8 mouse cellular contexts compared by ENCODE assay signal in the genomic region with DNA sequence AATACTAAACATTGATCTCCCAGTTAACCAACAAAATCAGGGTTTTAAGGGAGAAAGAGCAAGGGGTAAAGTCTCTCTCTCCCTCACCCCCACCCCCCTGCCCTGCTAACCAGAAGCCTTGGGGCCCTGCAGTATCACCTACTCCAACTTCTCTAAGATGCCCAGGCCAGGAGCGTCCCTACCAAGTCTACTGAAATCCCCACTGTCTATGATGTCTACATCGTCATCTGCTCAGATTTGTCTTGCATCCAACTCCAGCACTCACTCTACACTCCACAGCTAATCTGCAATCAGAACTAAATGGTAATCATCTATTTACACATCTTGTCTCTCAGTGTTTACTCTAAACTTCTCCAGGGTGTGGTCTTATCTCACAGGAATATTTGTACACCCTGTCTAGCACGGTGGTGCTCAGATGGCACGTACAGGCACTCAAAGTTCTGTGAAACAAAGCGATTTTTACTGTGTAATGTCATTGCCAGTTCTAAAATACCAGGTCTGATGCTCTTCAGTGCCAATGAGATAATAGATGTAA. TPM values are rescaled to one million over a fixed set of nuclear protein-coding genes. Genes with fewer than 3 reads are reported as not detected.
DNase-seq lines count a peak whose midpoint lies in the region; ATAC-seq and TF ChIP-seq lines count a peak whose summit lies in the region.

No protein-coding gene starts in this region.

- peak overlapping the region; percentile 99 for H3K27ac ChIP-seq in gastrocnemius, adult 2 months
- H3K27ac ChIP-seq in heart, embryonic 14.5 days (replicated peaks in 1 of 2; ENCODE audit: control insufficient read depth in 1 of 2, insufficient read depth in 1 of 2, low read depth in 2 of 2, low read length in 2 of 2) = peak overlapping the region; percentile 94 to 95; a peak in 2 of 4 replicates
- H3K27ac ChIP-seq in liver, embryonic 15.5 days (replicated peaks) = peak overlapping the region; percentile 98

- H3K4me2 ChIP-seq in heart, embryonic 14.5 days (ENCODE audit: low read length) = peak overlapping the region; percentile 90
- peak overlapping the region; percentile 89 for H3K4me2 ChIP-seq in liver, embryonic 15.5 days

- WGBS in heart, embryonic 14.5 days = 15% methylated on average over 5 of the region's 5 CpGs
- WGBS in liver, embryonic 15.5 days (ENCODE audit: insufficient replicate concordance) = 8% methylated on average over 5 of the region's 5 CpGs

- peak overlapping the region; percentile 84 for H3K4me3 ChIP-seq in gastrocnemius, adult 2 months
- peak overlapping the region; percentile 95 for H3K4me3 ChIP-seq in G1E (ENCODE audit: low read depth, low read length)
- peak overlapping the region; percentile 75 to 81 for H3K4me3 ChIP-seq in heart, embryonic 14.5 days (ENCODE audit: control insufficient read depth in 1 of 2, insufficient read depth in 1 of 2, low read depth in 1 of 2, low read length in 2 of 2)
- peak overlapping the region; percentile 78 for H3K4me3 ChIP-seq in liver, embryonic 15.5 days (replicated peaks)

- no peak for ATAC-seq in G1E (ENCODE audit: extremely low read depth, insufficient number of reproducible peaks, low FRiP score, poor library complexity, severe bottlenecking)
- no peak for ATAC-seq in heart, embryonic 14.5 days (ENCODE audit: insufficient number of reproducible peaks, insufficient read depth, low FRiP score, low read depth)
- peak; percentile 69 for ATAC-seq in liver, embryonic 15.5 days (ENCODE audit: insufficient read depth)

- no peaks in the 10 kb centered on the region for H3K9me3 ChIP-seq in G1E (replicated peaks)
- no peaks in the 10 kb centered on the region for H3K9me3 ChIP-seq in heart, embryonic 14.5 days (ENCODE audit: control insufficient read depth, low read length)
- no peaks in the 10 kb centered on the region for H3K9me3 ChIP-seq in liver, embryonic 15.5 days (replicated peaks)

- TF ChIP-seq CTCF in gastrocnemius, adult 2 months (IDR thresholded peaks at IDR 0.05) = no peak
- TF ChIP-seq CTCF in G1E (IDR thresholded peaks at IDR 0.05; ENCODE audit: low read depth, low read length) = no peak

- H3K9ac ChIP-seq in heart, embryonic 14.5 days (ENCODE audit: low read length) = peak overlapping the region; percentile 89
- peak overlapping the region; percentile 93 for H3K9ac ChIP-seq in liver, embryonic 15.5 days

- H3K27me3 ChIP-seq in G1E (ENCODE audit: insufficient read depth, low read length) = peaks cover 3% of the 10 kb centered on the region; the same call in 1 of the 2 replicates
- H3K27me3 ChIP-seq in heart, embryonic 14.5 days (ENCODE audit: control insufficient read depth, insufficient read depth, low read length) = no peaks in the 10 kb centered on the region
- H3K27me3 ChIP-seq in liver, embryonic 15.5 days = no peaks in the 10 kb centered on the region

- DNase-seq in gastrocnemius, adult 2 months = no peak
- no peak for DNase-seq in gastrocnemius, postnatal 36 days
- no peak for DNase-seq in G1E (ENCODE audit: low spot score)
- DNase-seq in left cerebral cortex, postnatal 25 days (ENCODE audit: low spot score in 2 of 2) = no peak
- DNase-seq in spleen, postnatal 14 days (ENCODE audit: low spot score in 2 of 2) = no peak
- DNase-seq in natural killer cell, adult 2 months (ENCODE audit: low spot score in 2 of 2) = no peak

- intact Hi-C loops in gastrocnemius, adult 2 months (cut with DNase I) = no loop called here
- intact Hi-C loops in gastrocnemius, postnatal 36 days (cut with DNase I) = no loop called here
- intact Hi-C loops in left cerebral cortex, postnatal 25 days (cut with DNase I) = loop anchor here (10.0 kb wide), 1 partner anchor 361 kb away; no protein-coding TSS in a partner anchor

- peaks cover 55% of the 10 kb centered on the region for H3K4me1 ChIP-seq in G1E (ENCODE audit: insufficient read depth, low read depth, low read length)
- H3K4me1 ChIP-seq in heart, embryonic 14.5 days (ENCODE audit: control insufficient read depth in 2 of 2, insufficient read depth in 2 of 2, low read length in 2 of 2) = peaks cover 2 to 14% of the 10 kb centered on the region in 2 experiments; a peak in 3 of 4 replicates
- peaks cover 46% of the 10 kb centered on the region for H3K4me1 ChIP-seq in liver, embryonic 15.5 days (replicated peaks)

- H3K36me3 ChIP-seq in G1E (replicated peaks) = peaks cover 24% of the 10 kb centered on the region
- H3K36me3 ChIP-seq in heart, embryonic 14.5 days (ENCODE audit: control insufficient read depth, insufficient read depth, low read length) = no peaks in the 10 kb centered on the region
- H3K36me3 ChIP-seq in liver, embryonic 15.5 days (replicated peaks) = peaks cover 31% of the 10 kb centered on the region

RNA-seq across cellular contexts. Expression of gene Cat, which starts 0.9 kb away (rescaled TPM):
- total RNA-seq in gastrocnemius, adult 2 months (2021) = 100 to 1,000 TPM in 1 of 2 experiments, 10 to 100 TPM in 1; 77.9 to 127 TPM
- 100 to 1,000 TPM in 1 of 2 experiments, 10 to 100 TPM in 1; 83.3 to 108 TPM for total RNA-seq in gastrocnemius, postnatal 36 days (2021)
- 325 and 382 TPM in 2 replicates for total RNA-seq in G1E (2014; fragmentation: Nextera tagmentation)
- 114 and 122 TPM in 2 replicates for total RNA-seq in G1E (2017)
- 135 and 144 TPM in 2 replicates for polyA plus RNA-seq in G1E (2012)
- polyA plus RNA-seq in heart, embryonic 14.5 days (2014; fragmentation: Nextera tagmentation; extraction: Ambion mirVana) = 93.7 and 96.6 TPM in 2 replicates
- polyA plus RNA-seq in liver, embryonic 15.5 days (2015; fragmentation: Nextera tagmentation; extraction: Ambion mirVana) = 205 and 239 TPM in 2 replicates
- 10 to 100 TPM; 42.4 to 45.3 TPM for total RNA-seq in left cerebral cortex, postnatal 25 days (2021)
